Mouse (Mus musculus): ENCODE measurements around the gene Cnpy2.

GRCm38 (mm10) chr10:128321641-128322040 lies 618 bp upstream of the Cnpy2 start:
- TF ChIP-seq CTCF (IDR thresholded peaks at IDR 0.05; ENCODE audit: low read depth, low read length) (no peak), GATA1 (IDR thresholded peaks at IDR 0.05; ENCODE audit: borderline replicate concordance, low read length) (no peak), TAL1 (conservative IDR thresholded peaks at IDR 0.05; ENCODE audit: low read depth, low read length) (no peak)

Measured in G1E (cell line).